In genomic region chr9:53797141-53797540, GRCm38 (mm10) we compare ENCODE assay signal across 22 mouse cellular contexts. TPM values are rescaled to one million over a fixed set of nuclear protein-coding genes. Genes with fewer than 3 reads are reported as not detected.
"Had no signal": no experiment of that assay in that cellular context is flagged by ENCODE, and none has a peak within 500 bp of the region (broad histone marks: within the 10 kb centered on the region; RNA-seq: fewer than 3 reads in every experiment).

No protein-coding gene starts in this region.

- H3K9me3 ChIP-seq: midbrain, embryonic 10.5 days; midbrain, embryonic 12.5 days; neural tube, embryonic 13.5 days; neural tube, embryonic 15.5 days had no signal

- ATAC-seq: midbrain, embryonic 16.5 days had no signal

- H3K27ac ChIP-seq: midbrain, embryonic 10.5 days; midbrain, embryonic 12.5 days; neural tube, embryonic 13.5 days; neural tube, embryonic 15.5 days had no signal

- DNase-seq: lung, embryonic 14.5 days; lung, postnatal 10 days; lung, postnatal 4 days; midbrain, embryonic 14.5 days; retina, postnatal 1 day; right cerebral cortex, adult 18-20 months; right cerebral cortex, postnatal 25 days; right cerebral cortex, postnatal 4 days; spleen, adult 18-20 months; thymus, adult 18-20 months; thymus, postnatal 14 days; thymus, postnatal 36 days had no signal

- H3K36me3 ChIP-seq: midbrain, embryonic 10.5 days; midbrain, embryonic 12.5 days; neural tube, embryonic 13.5 days; neural tube, embryonic 15.5 days had no signal

- H3K4me2 ChIP-seq: lung, embryonic 14.5 days; midbrain, embryonic 12.5 days; neural tube, embryonic 13.5 days; neural tube, embryonic 15.5 days had no signal

- H3K27me3 ChIP-seq: midbrain, embryonic 12.5 days; neural tube, embryonic 13.5 days; neural tube, embryonic 15.5 days had no signal

- H3K9ac ChIP-seq: lung, embryonic 14.5 days; midbrain, embryonic 12.5 days; neural tube, embryonic 13.5 days; neural tube, embryonic 15.5 days had no signal

- H3K4me3 ChIP-seq: midbrain, embryonic 10.5 days; midbrain, embryonic 12.5 days; myocyte; neural tube, embryonic 13.5 days; neural tube, embryonic 15.5 days had no signal

RNA-seq across cellular contexts. Expression of gene Sln, which starts 52.8 kb away (rescaled TPM):
- total RNA-seq: megakaryocyte, adult 5-6 weeks; megakaryocyte-erythroid progenitor cell, adult 5-6 weeks had no signal
- polyA plus RNA-seq: midbrain, embryonic 10.5 days; midbrain, embryonic 12.5 days; midbrain, embryonic 14.5 days; myocyte; small intestine, adult 2 months; stomach, embryonic 14.5 days had no signal
